Mouse (Mus musculus): ENCODE results near the gene Slc41a2.
"Not testable (repeated sequence)": the region's sequence is repeated elsewhere in the genome, so short reads cannot be mapped to it uniquely, and the experiment has no call there.

- TF ChIP-seq ELF1 (IDR thresholded peaks at IDR 0.05; ENCODE audit: low read depth, low read length); JUN (IDR thresholded peaks at IDR 0.05; ENCODE audit: insufficient read depth, low read depth, low read length): not testable (repeated sequence)
Observed at GRCm38 (mm10) chr10:83375458-83375857, 37.8 kb upstream of the Slc41a2 start.

All from CH12.LX (cell line).